Mouse (Mus musculus): ENCODE results near the gene Rhod.

The Rhod gene

GRCm38 (mm10) chr19:4449230-4449629 is 10.0 kb upstream of the Rhod start:
- no peak for DNase-seq

GRCm38 (mm10) chr19:4447445-4447844 is 8.2 kb upstream of the Rhod start:
- DNase-seq = no peak

GRCm38 (mm10) chr19:4446661-4447420 is 7.6 kb upstream of the Rhod start:
- DNase-seq = no peak

GRCm38 (mm10) chr19:4442408-4442807 is 3.2 kb upstream of the Rhod start:
- DNase-seq = peak; percentile 89

- DNase-seq = peak; percentile 88
Measured at GRCm38 (mm10) chr19:4441621-4442161, 2.5 kb upstream of the Rhod start.

- DNase-seq = peak; percentile 76
Measured at GRCm38 (mm10) chr19:4441090-4441591, 1.9 kb upstream of the Rhod start.

- peak; percentile 74 for DNase-seq
Measured at GRCm38 (mm10) chr19:4440222-4440621, 990 bp upstream of the Rhod start.

- peak; percentile 41 for DNase-seq
Measured at GRCm38 (mm10) chr19:4438791-4439160, 456 bp downstream of the Rhod start.

GRCm38 (mm10) chr19:4437886-4438285 is 1.3 kb downstream of the Rhod start:
- DNase-seq = no peak

GRCm38 (mm10) chr19:4436254-4436653 is 3.0 kb downstream of the Rhod start:
- DNase-seq = no peak

- no peak for DNase-seq
Measured at GRCm38 (mm10) chr19:4434999-4435398, 4.2 kb downstream of the Rhod start.

GRCm38 (mm10) chr19:4433756-4434155 is 5.5 kb downstream of the Rhod start:
- no peak for DNase-seq

GRCm38 (mm10) chr19:4430091-4430620 is 9.1 kb downstream of the Rhod start:
- DNase-seq = no peak

- peak; percentile 61 for DNase-seq
Measured at GRCm38 (mm10) chr19:4425610-4426366, 13.4 kb downstream of the Rhod start.

- no peak for DNase-seq
Measured at GRCm38 (mm10) chr19:4423021-4423420, 16.2 kb downstream of the Rhod start.

- DNase-seq = peak; percentile 32
Measured at GRCm38 (mm10) chr19:4422581-4422980, 16.7 kb downstream of the Rhod start.

GRCm38 (mm10) chr19:4420153-4420910 is 18.9 kb downstream of the Rhod start:
- peak; percentile 68 for DNase-seq

- DNase-seq = no peak
Measured at GRCm38 (mm10) chr19:4419711-4420110, 19.5 kb downstream of the Rhod start.

- DNase-seq = no peak
Measured at GRCm38 (mm10) chr19:4417713-4418112, 21.5 kb downstream of the Rhod start.

- DNase-seq = peak; percentile 89
Measured at GRCm38 (mm10) chr19:4417183-4417582, 22.0 kb downstream of the Rhod start.

GRCm38 (mm10) chr19:4414631-4415030 is 24.6 kb downstream of the Rhod start:
- DNase-seq = no peak

- no peak for DNase-seq
Measured at GRCm38 (mm10) chr19:4409062-4409461, 30.2 kb downstream of the Rhod start.

GRCm38 (mm10) chr19:4404840-4405239 is 34.4 kb downstream of the Rhod start:
- DNase-seq = no peak
